In genomic region chr12:112143833-112144201, GRCm38 (mm10) we compare ENCODE assay signal across 9 mouse cellular contexts. TPM values are rescaled to one million over a fixed set of nuclear protein-coding genes. Genes with fewer than 3 reads are reported as not detected.
DNase-seq lines count a peak whose midpoint lies in the region; ATAC-seq and TF ChIP-seq lines count a peak whose summit lies in the region.
"Had no signal": no experiment of that assay in that cellular context is flagged by ENCODE, and none has a peak within 500 bp of the region (broad histone marks: within the 10 kb centered on the region; RNA-seq: fewer than 3 reads in every experiment).

No protein-coding gene starts in this region.

- H3K9ac ChIP-seq in heart, embryonic 13.5 days: peak overlapping the region; percentile 44
- H3K9ac ChIP-seq in hindbrain, embryonic 14.5 days: peak overlapping the region; percentile 62
- peak overlapping the region; percentile 62 for H3K9ac ChIP-seq in midbrain, embryonic 15.5 days

- ATAC-seq in heart, embryonic 13.5 days (ENCODE audit: extremely low read depth, insufficient number of reproducible peaks, low FRiP score, low TSS enrichment): no peak
- no peak for ATAC-seq in hindbrain, embryonic 14.5 days (ENCODE audit: low FRiP score)
- no peak for ATAC-seq in midbrain, embryonic 15.5 days (replicated peaks)

- H3K27ac ChIP-seq in heart, embryonic 13.5 days (replicated peaks): no peak overlapping the region
- H3K27ac ChIP-seq in cortical plate, adult 2 months (ENCODE audit: insufficient read depth, low read length): no peak overlapping the region
- H3K27ac ChIP-seq in hindbrain, embryonic 14.5 days: peak overlapping the region; percentile 63; the same call in 1 of the 2 replicates
- peak overlapping the region; percentile 69 for H3K27ac ChIP-seq in midbrain, embryonic 15.5 days

- H3K9me3 ChIP-seq in heart, embryonic 13.5 days: no peaks in the 10 kb centered on the region
- H3K9me3 ChIP-seq in hindbrain, embryonic 14.5 days (ENCODE audit: control insufficient read depth, low read length): no peaks in the 10 kb centered on the region
- no peaks in the 10 kb centered on the region for H3K9me3 ChIP-seq in midbrain, embryonic 15.5 days

- WGBS in heart, embryonic 13.5 days: under 1% methylated on average over 45 of the region's 52 CpGs
- 0% methylated on average over 22 of the region's 52 CpGs for WGBS in hindbrain, embryonic 14.5 days
- under 1% methylated on average over 45 of the region's 52 CpGs for WGBS in midbrain, embryonic 15.5 days

- peaks cover 92% of the 10 kb centered on the region for H3K27me3 ChIP-seq in heart, embryonic 13.5 days (replicated peaks)
- peaks cover 70% of the 10 kb centered on the region for H3K27me3 ChIP-seq in hindbrain, embryonic 14.5 days (ENCODE audit: control insufficient read depth, insufficient read depth, low read length)
- H3K27me3 ChIP-seq in midbrain, embryonic 15.5 days (replicated peaks): peaks cover 37% of the 10 kb centered on the region

- TF ChIP-seq CTCF in cortical plate, adult 2 months (IDR thresholded peaks at IDR 0.05; ENCODE audit: extremely low read depth, insufficient read depth, low read length): no peak

- no peak for TF ChIP-seq POLR2A in cortical plate, adult 2 months (IDR thresholded peaks at IDR 0.05; ENCODE audit: extremely low read depth, insufficient read depth, low read length)

- H3K4me2 ChIP-seq in heart, embryonic 13.5 days: peak overlapping the region; percentile 87
- peak overlapping the region; percentile 85 for H3K4me2 ChIP-seq in hindbrain, embryonic 14.5 days (replicated peaks)
- H3K4me2 ChIP-seq in midbrain, embryonic 15.5 days: peak overlapping the region; percentile 82

- peaks cover 43% of the 10 kb centered on the region for H3K4me1 ChIP-seq in heart, embryonic 13.5 days
- no peaks in the 10 kb centered on the region for H3K4me1 ChIP-seq in cortical plate, adult 2 months (ENCODE audit: control insufficient read depth, insufficient read depth, low read length)
- peaks cover 35% of the 10 kb centered on the region for H3K4me1 ChIP-seq in hindbrain, embryonic 14.5 days (replicated peaks; ENCODE audit: control insufficient read depth, insufficient read depth, low read length)
- peaks cover 50% of the 10 kb centered on the region for H3K4me1 ChIP-seq in midbrain, embryonic 15.5 days

- no peak for DNase-seq in heart, adult 9 months (ENCODE audit: low spot score in 2 of 2)
- no peak for DNase-seq in hindbrain, embryonic 14.5 days (ENCODE audit: low spot score)
- no peak for DNase-seq in layer of hippocampus, postnatal 25 days (ENCODE audit: extremely low spot score in 1 of 2, low spot score in 1 of 2)
- no peak for DNase-seq in gastrocnemius, postnatal 25 days
- no peak for DNase-seq in cerebellum, adult 9-10 months
- DNase-seq: kidney, postnatal 14 days had no signal

- peak overlapping the region; percentile 56 for H3K4me3 ChIP-seq in heart, embryonic 13.5 days
- H3K4me3 ChIP-seq in cortical plate, adult 2 months (ENCODE audit: insufficient read depth, low read length): peak overlapping the region; percentile 49; the same call in 1 of the 2 replicates
- peak overlapping the region; percentile 55 for H3K4me3 ChIP-seq in hindbrain, embryonic 14.5 days (replicated peaks; ENCODE audit: low read length)
- peak overlapping the region; percentile 58 for H3K4me3 ChIP-seq in midbrain, embryonic 15.5 days

- H3K36me3 ChIP-seq in heart, embryonic 13.5 days: no peaks in the 10 kb centered on the region
- H3K36me3 ChIP-seq in hindbrain, embryonic 14.5 days (replicated peaks; ENCODE audit: control insufficient read depth, insufficient read depth): no peaks in the 10 kb centered on the region
- no peaks in the 10 kb centered on the region for H3K36me3 ChIP-seq in midbrain, embryonic 15.5 days (replicated peaks)

RNA-seq across cellular contexts. Expression of gene Kif26a, which starts 2.2 kb away (rescaled TPM):
- polyA plus RNA-seq in heart, embryonic 13.5 days (2015; fragmentation: Nextera tagmentation; extraction: Ambion mirVana): 1.6 TPM in 2 replicates
- polyA plus RNA-seq in cortical plate, adult 2 months (2012; rRNA removed): 3.3 and 4.2 TPM in 2 replicates
- 3.1 and 3.4 TPM in 2 replicates for polyA plus RNA-seq in hindbrain, embryonic 14.5 days (2014; fragmentation: Nextera tagmentation; extraction: Ambion mirVana)
- 7.2 and 8.6 TPM in 2 replicates for polyA plus RNA-seq in midbrain, embryonic 15.5 days (2015; fragmentation: Nextera tagmentation; extraction: Ambion mirVana)
- total RNA-seq in layer of hippocampus, postnatal 25 days (2021): 1 to 10 TPM; 5.2 to 6.6 TPM
- 1 to 10 TPM; 5.3 to 5.5 TPM for total RNA-seq in gastrocnemius, postnatal 25 days (2021)

RNA-seq across cellular contexts. Expression of gene Aspg, which starts 37.3 kb away (rescaled TPM):
- 0.38 and 1.1 TPM in 2 replicates for polyA plus RNA-seq in heart, embryonic 13.5 days (2015; fragmentation: Nextera tagmentation; extraction: Ambion mirVana)
- 4.4 and 5.1 TPM in 2 replicates for polyA plus RNA-seq in cortical plate, adult 2 months (2012; rRNA removed)
- polyA plus RNA-seq in hindbrain, embryonic 14.5 days (2014; fragmentation: Nextera tagmentation; extraction: Ambion mirVana): 0.29 and 0.46 TPM in 2 replicates
- 1.1 and 1.3 TPM in 2 replicates for polyA plus RNA-seq in midbrain, embryonic 15.5 days (2015; fragmentation: Nextera tagmentation; extraction: Ambion mirVana)
- 1 to 10 TPM; 1.4 to 3.5 TPM for total RNA-seq in layer of hippocampus, postnatal 25 days (2021)
- not detected for total RNA-seq in gastrocnemius, postnatal 25 days (2021)

Comparison
In these comparisons a context has a peak if more than half of its experiments do, and no peak if none do; other contexts are left out.
1. H3K27ac ChIP-seq: peak in hindbrain, embryonic 14.5 days (single experiment) and midbrain, embryonic 15.5 days (single experiment); none in heart, embryonic 13.5 days (single experiment) and cortical plate, adult 2 months (single experiment).
2. Peak in every context shown above with its lines, with median percentiles within 50 percentile points of each other: H3K4me2 ChIP-seq, H3K4me3 ChIP-seq and H3K9ac ChIP-seq.